Comparison of ENCODE assay signal across 8 mouse cellular contexts in the genomic region with DNA sequence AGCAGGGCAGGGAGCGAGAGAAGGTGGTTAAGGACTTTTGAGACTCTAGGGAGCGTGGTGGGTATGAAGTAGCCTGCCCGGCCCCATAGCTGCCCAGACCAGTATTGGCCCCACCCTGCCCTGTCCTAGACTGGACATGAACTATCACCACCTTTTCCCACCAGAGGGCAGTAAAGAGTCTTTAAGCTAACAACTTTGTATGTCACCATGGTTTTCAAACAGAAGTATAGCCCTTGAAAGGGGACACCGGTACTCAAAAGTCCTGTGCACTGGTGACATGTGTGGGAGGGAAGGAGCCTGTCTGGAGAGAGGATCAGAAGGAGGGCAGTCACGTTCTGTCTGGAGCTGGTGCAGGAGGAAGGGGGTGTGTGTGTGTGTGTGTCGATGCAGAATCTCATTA. TPM values are rescaled to one million over a fixed set of nuclear protein-coding genes. Genes with fewer than 3 reads are reported as not detected.
DNase-seq lines count a peak whose midpoint lies in the region; ATAC-seq and TF ChIP-seq lines count a peak whose summit lies in the region.

No protein-coding gene starts in this region.

- DNase-seq in hindbrain, embryonic 10.5 days (ENCODE audit: low spot score) = peak; percentile 60
- DNase-seq in MEL (ENCODE audit: low read depth, low spot score) = peak; percentile 85
- peak; percentile 56 to 82 for DNase-seq in cerebellum, postnatal 36 days
- DNase-seq in kidney, postnatal 0 days (ENCODE audit: low spot score) = peak; percentile 96
- peak; percentile 85 for DNase-seq in lung, postnatal 25 days (ENCODE audit: low spot score)

- ATAC-seq in hindbrain, embryonic 16.5 days = no peak
- 0 out of 2 replicates have a peak, but pooled peaks have one; percentile 50 for ATAC-seq in heart, embryonic 11.5 days (replicated peaks; ENCODE audit: insufficient number of reproducible peaks, low FRiP score, low TSS enrichment)
- ATAC-seq in kidney, postnatal 0 days (replicated peaks; ENCODE audit: low FRiP score, low read depth) = peak; percentile 80
- ATAC-seq in stomach, embryonic 16.5 days (ENCODE audit: insufficient read depth, low FRiP score) = peak; percentile 67

- peak; percentile 37 for TF ChIP-seq RAD21 in MEL (IDR thresholded peaks at IDR 0.05; ENCODE audit: low read depth, low read length)

- peaks cover 38% of the 10 kb centered on the region for H3K4me1 ChIP-seq in hindbrain, embryonic 10.5 days (replicated peaks)
- H3K4me1 ChIP-seq in hindbrain, embryonic 16.5 days (ENCODE audit: control insufficient read depth, insufficient read depth, low read depth, low read length) = peaks cover 13% of the 10 kb centered on the region
- no peaks in the 10 kb centered on the region for H3K4me1 ChIP-seq in MEL (ENCODE audit: control insufficient read depth in 1 of 2, insufficient read depth in 2 of 2, low read length in 2 of 2)
- peaks cover 8% of the 10 kb centered on the region; the same call in 1 of the 2 replicates for H3K4me1 ChIP-seq in heart, embryonic 11.5 days (ENCODE audit: control insufficient read depth, insufficient read depth, low read length)
- 0 out of 2 replicates have a peak, but pooled peaks cover 7% of the 10 kb centered on the region for H3K4me1 ChIP-seq in kidney, postnatal 0 days (replicated peaks; ENCODE audit: insufficient read depth, low read length)
- no peaks in the 10 kb centered on the region for H3K4me1 ChIP-seq in stomach, embryonic 16.5 days (ENCODE audit: control insufficient read depth, insufficient read depth, low read length)

- no peak for TF ChIP-seq EP300 in MEL (IDR thresholded peaks at IDR 0.05; ENCODE audit: low read depth in 1 of 2, low read length in 2 of 2)

- no peak overlapping the region for H3K9ac ChIP-seq in hindbrain, embryonic 16.5 days (ENCODE audit: low read depth, low read length)
- H3K9ac ChIP-seq in MEL (ENCODE audit: control insufficient read depth, low read depth, low read length, poor library complexity, severe bottlenecking) = no peak overlapping the region
- no peak overlapping the region for H3K9ac ChIP-seq in heart, embryonic 11.5 days (ENCODE audit: low read depth, low read length)
- H3K9ac ChIP-seq in kidney, postnatal 0 days (ENCODE audit: low read depth, low read length) = no peak overlapping the region
- H3K9ac ChIP-seq in stomach, embryonic 16.5 days (ENCODE audit: low read length) = no peak overlapping the region

- peaks cover 35% of the 10 kb centered on the region for H3K36me3 ChIP-seq in hindbrain, embryonic 10.5 days
- H3K36me3 ChIP-seq in hindbrain, embryonic 16.5 days (ENCODE audit: control insufficient read depth, insufficient read depth, low read length) = no peaks in the 10 kb centered on the region
- H3K36me3 ChIP-seq in MEL (ENCODE audit: control insufficient read depth in 1 of 2, insufficient read depth in 2 of 2, low read length in 2 of 2) = no peaks in the 10 kb centered on the region
- no peaks in the 10 kb centered on the region for H3K36me3 ChIP-seq in heart, embryonic 11.5 days (ENCODE audit: control insufficient read depth, insufficient read depth, low read length)
- H3K36me3 ChIP-seq in kidney, postnatal 0 days (ENCODE audit: insufficient read depth, low read length) = no peaks in the 10 kb centered on the region
- no peaks in the 10 kb centered on the region for H3K36me3 ChIP-seq in stomach, embryonic 16.5 days (ENCODE audit: control insufficient read depth, insufficient read depth, low read length)

- H3K27ac ChIP-seq in hindbrain, embryonic 10.5 days = no peak overlapping the region; the same call in 1 of the 2 replicates
- no peak overlapping the region for H3K27ac ChIP-seq in hindbrain, embryonic 16.5 days (ENCODE audit: low read depth, low read length)
- H3K27ac ChIP-seq in MEL (ENCODE audit: control insufficient read depth, low read depth, low read length) = no peak overlapping the region
- no peak overlapping the region for H3K27ac ChIP-seq in heart, embryonic 11.5 days (ENCODE audit: low read depth, low read length)
- no peak overlapping the region for H3K27ac ChIP-seq in kidney, postnatal 0 days
- no peak overlapping the region for H3K27ac ChIP-seq in stomach, embryonic 16.5 days (ENCODE audit: low read length)

- no peak overlapping the region for H3K4me2 ChIP-seq in hindbrain, embryonic 16.5 days (ENCODE audit: low read length)
- 0 out of 2 replicates have a peak overlapping the region, but pooled peaks have one; percentile 19 for H3K4me2 ChIP-seq in heart, embryonic 11.5 days
- no peak overlapping the region for H3K4me2 ChIP-seq in kidney, postnatal 0 days (ENCODE audit: low read length)
- H3K4me2 ChIP-seq in stomach, embryonic 16.5 days (ENCODE audit: low read depth, low read length) = no peak overlapping the region

- peaks cover 6% of the 10 kb centered on the region; the same call in 1 of the 2 replicates for H3K27me3 ChIP-seq in hindbrain, embryonic 10.5 days (ENCODE audit: insufficient read depth, poor library complexity, severe bottlenecking)
- no peaks in the 10 kb centered on the region for H3K27me3 ChIP-seq in hindbrain, embryonic 16.5 days (replicated peaks; ENCODE audit: control insufficient read depth, insufficient read depth, low read length)
- no peaks in the 10 kb centered on the region for H3K27me3 ChIP-seq in MEL (ENCODE audit: control insufficient read depth in 1 of 2, insufficient read depth in 2 of 2, low read length in 2 of 2)
- H3K27me3 ChIP-seq in heart, embryonic 11.5 days (ENCODE audit: control insufficient read depth, insufficient read depth, low read length) = peaks cover 6% of the 10 kb centered on the region
- no peaks in the 10 kb centered on the region for H3K27me3 ChIP-seq in kidney, postnatal 0 days (ENCODE audit: insufficient read depth, low read length)
- peaks cover 3% of the 10 kb centered on the region; the same call in 1 of the 2 replicates for H3K27me3 ChIP-seq in stomach, embryonic 16.5 days (ENCODE audit: control insufficient read depth, insufficient read depth, low read length)

- 0 out of 2 replicates have a peak, but pooled peaks cover 8% of the 10 kb centered on the region for H3K9me3 ChIP-seq in hindbrain, embryonic 10.5 days
- H3K9me3 ChIP-seq in hindbrain, embryonic 16.5 days (ENCODE audit: control insufficient read depth, low read length) = no peaks in the 10 kb centered on the region
- no peaks in the 10 kb centered on the region for H3K9me3 ChIP-seq in MEL (replicated peaks; ENCODE audit: insufficient read depth, low read length)
- no peaks in the 10 kb centered on the region for H3K9me3 ChIP-seq in heart, embryonic 11.5 days (replicated peaks; ENCODE audit: control insufficient read depth, low read length)
- no peaks in the 10 kb centered on the region for H3K9me3 ChIP-seq in kidney, postnatal 0 days (replicated peaks; ENCODE audit: low read length)
- H3K9me3 ChIP-seq in stomach, embryonic 16.5 days (replicated peaks; ENCODE audit: control insufficient read depth, low read length) = no peaks in the 10 kb centered on the region

- TF ChIP-seq POLR2A in MEL (IDR thresholded peaks at IDR 0.05; ENCODE audit: control insufficient read depth in 1 of 2, insufficient read depth in 1 of 2, low read depth in 1 of 2, low read length in 2 of 2, poor library complexity in 1 of 2) = no peak

- WGBS in hindbrain, embryonic 10.5 days = 39% methylated on average over 6 of the region's 6 CpGs
- 40% methylated on average over 6 of the region's 6 CpGs for WGBS in hindbrain, embryonic 16.5 days
- WGBS in heart, embryonic 11.5 days (ENCODE audit: insufficient replicate concordance) = 20% methylated on average over 6 of the region's 6 CpGs
- 12% methylated on average over 6 of the region's 6 CpGs for WGBS in kidney, postnatal 0 days
- WGBS in stomach, embryonic 16.5 days = 21% methylated on average over 6 of the region's 6 CpGs

- no peaks in the 10 kb centered on the region for H3K79me2 ChIP-seq in MEL (ENCODE audit: control insufficient read depth, insufficient read depth, low read length, poor library complexity)

- no peak overlapping the region for H3K4me3 ChIP-seq in hindbrain, embryonic 10.5 days
- no peak overlapping the region for H3K4me3 ChIP-seq in hindbrain, embryonic 16.5 days (ENCODE audit: low read length)
- H3K4me3 ChIP-seq in MEL (ENCODE audit: control insufficient read depth in 1 of 2, insufficient read depth in 1 of 2, low read depth in 2 of 2, low read length in 2 of 2) = no peak overlapping the region
- no peak overlapping the region for H3K4me3 ChIP-seq in heart, embryonic 11.5 days (ENCODE audit: low read depth, low read length)
- no peak overlapping the region for H3K4me3 ChIP-seq in kidney, postnatal 0 days (replicated peaks; ENCODE audit: low read depth, low read length)
- H3K4me3 ChIP-seq in stomach, embryonic 16.5 days (replicated peaks; ENCODE audit: low read length) = no peak overlapping the region

- TF ChIP-seq CTCF in MEL (IDR thresholded peaks at IDR 0.05 in 2 of 3, conservative IDR thresholded peaks at IDR 0.05 in 1 of 3; ENCODE audit: control insufficient read depth in 1 of 3, insufficient read depth in 1 of 3, low read depth in 2 of 3, low read length in 3 of 3, poor library complexity in 1 of 3, severe bottlenecking in 1 of 3) = peak; percentile 47 to 83 (median 67)
- peak; percentile 84 for TF ChIP-seq CTCF in kidney, postnatal 0 days (IDR thresholded peaks at IDR 0.05; ENCODE audit: low read depth)

RNA-seq across cellular contexts. Expression of a gene that starts 18.7 kb away (rescaled TPM):
- 28.3 and 35.5 TPM in 2 replicates for polyA plus RNA-seq in hindbrain, embryonic 10.5 days (2016; fragmentation: Nextera tagmentation; extraction: Ambion mirVana)
- polyA plus RNA-seq in hindbrain, embryonic 16.5 days (2015; fragmentation: Nextera tagmentation; extraction: Ambion mirVana) = 121 and 131 TPM in 2 replicates
- 51.4 and 54.1 TPM in 2 replicates for total RNA-seq in MEL (2012; rRNA removed)
- polyA plus RNA-seq in MEL (2012; ENCODE audit: insufficient read depth in 1 of 2, insufficient read length in 2 of 2, low read depth in 1 of 2, low replicate concordance in 2 of 2, missing spikeins in 1 of 2) = 10 to 100 TPM in 1 of 2 experiments, not detected in 1; 85.6 TPM
- 49.6 and 62.9 TPM in 2 replicates for polyA plus RNA-seq in heart, embryonic 11.5 days (2014; fragmentation: Nextera tagmentation; extraction: Ambion mirVana)
- 64.6 and 68.5 TPM in 2 replicates for polyA plus RNA-seq in kidney, postnatal 0 days (2015; fragmentation: Nextera tagmentation; extraction: Ambion mirVana)
- polyA plus RNA-seq in stomach, embryonic 16.5 days (2015; fragmentation: Nextera tagmentation; extraction: Ambion mirVana) = 74.7 and 85.1 TPM in 2 replicates

RNA-seq across cellular contexts. Expression of a gene that starts 20.6 kb away (rescaled TPM):
- polyA plus RNA-seq in hindbrain, embryonic 10.5 days (2016; fragmentation: Nextera tagmentation; extraction: Ambion mirVana) = 20.0 and 21.3 TPM in 2 replicates
- polyA plus RNA-seq in hindbrain, embryonic 16.5 days (2015; fragmentation: Nextera tagmentation; extraction: Ambion mirVana) = 16.5 and 17.2 TPM in 2 replicates
- total RNA-seq in MEL (2012; rRNA removed) = 0.46 and 0.92 TPM in 2 replicates
- polyA plus RNA-seq in MEL (2012; ENCODE audit: insufficient read depth in 1 of 2, insufficient read length in 2 of 2, low read depth in 1 of 2, low replicate concordance in 2 of 2, missing spikeins in 1 of 2) = 1 to 10 TPM in 1 of 2 experiments, not detected in 1; 1.9 TPM
- polyA plus RNA-seq in heart, embryonic 11.5 days (2014; fragmentation: Nextera tagmentation; extraction: Ambion mirVana) = 3.5 and 4.0 TPM in 2 replicates
- polyA plus RNA-seq in kidney, postnatal 0 days (2015; fragmentation: Nextera tagmentation; extraction: Ambion mirVana) = 3.3 and 4.0 TPM in 2 replicates
- 2.3 and 2.4 TPM in 2 replicates for polyA plus RNA-seq in stomach, embryonic 16.5 days (2015; fragmentation: Nextera tagmentation; extraction: Ambion mirVana)

RNA-seq across cellular contexts. Expression of a gene that starts 20.7 kb away (rescaled TPM):
- 29.5 and 37.9 TPM in 2 replicates for polyA plus RNA-seq in hindbrain, embryonic 10.5 days (2016; fragmentation: Nextera tagmentation; extraction: Ambion mirVana)
- polyA plus RNA-seq in hindbrain, embryonic 16.5 days (2015; fragmentation: Nextera tagmentation; extraction: Ambion mirVana) = 47.9 and 54.9 TPM in 2 replicates
- 12.0 and 13.6 TPM in 2 replicates for total RNA-seq in MEL (2012; rRNA removed)
- 10 to 100 TPM in 1 of 2 experiments, not detected in 1; 19.2 TPM for polyA plus RNA-seq in MEL (2012; ENCODE audit: insufficient read depth in 1 of 2, insufficient read length in 2 of 2, low read depth in 1 of 2, low replicate concordance in 2 of 2, missing spikeins in 1 of 2)
- 4.1 and 4.7 TPM in 2 replicates for polyA plus RNA-seq in heart, embryonic 11.5 days (2014; fragmentation: Nextera tagmentation; extraction: Ambion mirVana)
- polyA plus RNA-seq in kidney, postnatal 0 days (2015; fragmentation: Nextera tagmentation; extraction: Ambion mirVana) = 9.2 and 9.5 TPM in 2 replicates
- 13.6 and 14.8 TPM in 2 replicates for polyA plus RNA-seq in stomach, embryonic 16.5 days (2015; fragmentation: Nextera tagmentation; extraction: Ambion mirVana)

RNA-seq across cellular contexts. Expression of a gene that starts 50.9 kb away (rescaled TPM):
- 458 and 477 TPM in 2 replicates for polyA plus RNA-seq in hindbrain, embryonic 10.5 days (2016; fragmentation: Nextera tagmentation; extraction: Ambion mirVana)
- polyA plus RNA-seq in hindbrain, embryonic 16.5 days (2015; fragmentation: Nextera tagmentation; extraction: Ambion mirVana) = 241 and 243 TPM in 2 replicates
- 509 and 608 TPM in 2 replicates for total RNA-seq in MEL (2012; rRNA removed)
- polyA plus RNA-seq in MEL (2012; ENCODE audit: insufficient read depth in 1 of 2, insufficient read length in 2 of 2, low read depth in 1 of 2, low replicate concordance in 2 of 2, missing spikeins in 1 of 2) = 100 to 1,000 TPM; 427 to 521 TPM
- polyA plus RNA-seq in heart, embryonic 11.5 days (2014; fragmentation: Nextera tagmentation; extraction: Ambion mirVana) = 313 and 316 TPM in 2 replicates
- polyA plus RNA-seq in kidney, postnatal 0 days (2015; fragmentation: Nextera tagmentation; extraction: Ambion mirVana) = 260 and 285 TPM in 2 replicates
- 272 and 284 TPM in 2 replicates for polyA plus RNA-seq in stomach, embryonic 16.5 days (2015; fragmentation: Nextera tagmentation; extraction: Ambion mirVana)

RNA-seq across cellular contexts. Expression of a gene that starts 58.6 kb away (rescaled TPM):
- polyA plus RNA-seq in hindbrain, embryonic 10.5 days (2016; fragmentation: Nextera tagmentation; extraction: Ambion mirVana) = 0.04 TPM in 1 of 2 replicates, not detected in the other
- polyA plus RNA-seq in hindbrain, embryonic 16.5 days (2015; fragmentation: Nextera tagmentation; extraction: Ambion mirVana) = 0.50 and 0.55 TPM in 2 replicates
- not detected in 2 replicates for total RNA-seq in MEL (2012; rRNA removed)
- not detected for polyA plus RNA-seq in MEL (2012; ENCODE audit: insufficient read depth in 1 of 2, insufficient read length in 2 of 2, low read depth in 1 of 2, low replicate concordance in 2 of 2, missing spikeins in 1 of 2)
- polyA plus RNA-seq in heart, embryonic 11.5 days (2014; fragmentation: Nextera tagmentation; extraction: Ambion mirVana) = 0.14 and 0.38 TPM in 2 replicates
- polyA plus RNA-seq in kidney, postnatal 0 days (2015; fragmentation: Nextera tagmentation; extraction: Ambion mirVana) = 0.99 and 1.2 TPM in 2 replicates
- 3.2 and 5.1 TPM in 2 replicates for polyA plus RNA-seq in stomach, embryonic 16.5 days (2015; fragmentation: Nextera tagmentation; extraction: Ambion mirVana)
